In the genomic region with DNA sequence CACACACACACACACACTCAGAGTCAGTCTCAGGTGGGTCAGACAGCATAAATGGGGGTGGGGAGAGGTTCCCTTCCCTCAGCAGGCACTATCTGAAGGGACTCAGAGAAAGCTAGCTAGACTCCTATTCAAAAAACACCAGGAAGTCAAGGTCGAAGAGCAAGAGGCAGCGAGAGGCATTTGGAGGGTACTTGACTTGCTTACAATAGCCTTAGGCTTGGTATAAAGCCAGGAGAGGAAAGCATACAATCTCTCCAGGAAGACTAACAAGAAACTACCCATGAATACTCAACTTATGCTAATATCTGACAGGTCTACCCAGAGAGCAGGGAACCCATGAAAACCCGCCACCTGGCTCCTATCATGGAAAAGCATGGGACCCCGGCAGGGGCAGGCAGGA, we compare ENCODE assay signal across 16 mouse cellular contexts.
DNase-seq lines count a peak whose midpoint lies in the region; ATAC-seq and TF ChIP-seq lines count a peak whose summit lies in the region.
"Had no signal": no experiment of that assay in that cellular context is flagged by ENCODE, and none has a peak within 500 bp of the region (broad histone marks: within the 10 kb centered on the region; RNA-seq: fewer than 3 reads in every experiment).

No protein-coding gene starts in this region.

- H3K36me3 ChIP-seq in heart, embryonic 11.5 days (ENCODE audit: control insufficient read depth, insufficient read depth, low read length) = peaks cover 24% of the 10 kb centered on the region
- H3K36me3 ChIP-seq in liver, adult 2 months (ENCODE audit: control insufficient read depth, insufficient read depth, low read length) = peaks cover 30% of the 10 kb centered on the region
- H3K36me3 ChIP-seq in liver, embryonic 13.5 days = peaks cover 12% of the 10 kb centered on the region

- no peaks in the 10 kb centered on the region for H3K9me3 ChIP-seq in heart, embryonic 11.5 days (replicated peaks; ENCODE audit: control insufficient read depth, low read length)
- H3K9me3 ChIP-seq in liver, embryonic 13.5 days (replicated peaks) = no peaks in the 10 kb centered on the region
- H3K9me3 ChIP-seq: embryonic facial prominence, embryonic 13.5 days; forebrain, embryonic 15.5 days; limb, embryonic 12.5 days; midbrain, embryonic 13.5 days had no signal

- no peak for TF ChIP-seq CTCF in liver, adult 2 months (IDR thresholded peaks at IDR 0.05; ENCODE audit: low read depth, low read length)

- peak overlapping the region; percentile 88; the same call in 1 of the 2 replicates for H3K27ac ChIP-seq in heart, embryonic 11.5 days (ENCODE audit: low read depth, low read length)
- peak overlapping the region; percentile 89 for H3K27ac ChIP-seq in liver, adult 2 months (replicated peaks; ENCODE audit: insufficient read depth, low read depth, low read length)
- peak overlapping the region; percentile 90 for H3K27ac ChIP-seq in liver, embryonic 13.5 days
- H3K27ac ChIP-seq: embryonic facial prominence, embryonic 13.5 days; forebrain, embryonic 15.5 days; hindbrain, embryonic 14.5 days; limb, embryonic 12.5 days; midbrain, embryonic 13.5 days had no signal

- H3K4me2 ChIP-seq in heart, embryonic 11.5 days = peak overlapping the region; percentile 38
- peak overlapping the region; percentile 71 for H3K4me2 ChIP-seq in liver, embryonic 13.5 days
- H3K4me2 ChIP-seq: embryonic facial prominence, embryonic 13.5 days; forebrain, embryonic 15.5 days; hindbrain, embryonic 14.5 days; limb, embryonic 12.5 days; midbrain, embryonic 13.5 days had no signal

- no peak for DNase-seq in heart, adult 8-10 months (ENCODE audit: low spot score)
- peak; percentile 54 for DNase-seq in liver, adult 2 months (ENCODE audit: extremely low read depth, low read depth, low spot score)
- DNase-seq in liver = no peak
- DNase-seq in liver, embryonic 13.5 days = no peak
- peak; percentile 75 for DNase-seq in lung, postnatal 36 days
- DNase-seq in T-cell, adult 2 months (ENCODE audit: low spot score) = no peak
- no peak for DNase-seq in adrenal gland, adult 8-10 months
- DNase-seq: cerebellum, adult 9-11 months; layer of hippocampus, postnatal 36 days; right cerebral cortex, postnatal 4 days had no signal

- H3K27me3 ChIP-seq in heart, embryonic 11.5 days (ENCODE audit: control insufficient read depth, insufficient read depth, low read length) = no peaks in the 10 kb centered on the region
- H3K27me3 ChIP-seq in liver, adult 2 months (ENCODE audit: control insufficient read depth, insufficient read depth, low read length) = no peaks in the 10 kb centered on the region
- no peaks in the 10 kb centered on the region for H3K27me3 ChIP-seq in liver, embryonic 13.5 days
- H3K27me3 ChIP-seq: embryonic facial prominence, embryonic 13.5 days; forebrain, embryonic 15.5 days; limb, embryonic 12.5 days; midbrain, embryonic 13.5 days had no signal

- H3K79me2 ChIP-seq in liver, adult 2 months (ENCODE audit: control insufficient read depth, insufficient read depth, low read length) = no peaks in the 10 kb centered on the region

- H3K4me1 ChIP-seq in heart, embryonic 11.5 days (ENCODE audit: control insufficient read depth, insufficient read depth, low read length) = peaks cover 30% of the 10 kb centered on the region
- H3K4me1 ChIP-seq in liver, adult 2 months (ENCODE audit: control insufficient read depth, insufficient read depth, low read length) = peaks cover 13% of the 10 kb centered on the region
- peaks cover 67% of the 10 kb centered on the region for H3K4me1 ChIP-seq in liver, embryonic 13.5 days (replicated peaks)
- H3K4me1 ChIP-seq: embryonic facial prominence, embryonic 13.5 days; forebrain, embryonic 15.5 days; limb, embryonic 12.5 days; midbrain, embryonic 13.5 days had no signal

- peak overlapping the region; percentile 11; the same call in 1 of the 2 replicates for H3K4me3 ChIP-seq in heart, embryonic 11.5 days (ENCODE audit: low read depth, low read length)
- H3K4me3 ChIP-seq in liver, adult 2 months (ENCODE audit: insufficient read depth, low read depth, low read length) = no peak overlapping the region
- no peak overlapping the region for H3K4me3 ChIP-seq in liver, embryonic 13.5 days (replicated peaks)
- H3K4me3 ChIP-seq: embryonic facial prominence, embryonic 13.5 days; forebrain, embryonic 15.5 days; limb, embryonic 12.5 days; midbrain, embryonic 13.5 days had no signal

- no peak for ATAC-seq in heart, embryonic 11.5 days (replicated peaks; ENCODE audit: insufficient number of reproducible peaks, low FRiP score, low TSS enrichment)
- ATAC-seq in liver, embryonic 13.5 days (ENCODE audit: low read depth) = no peak
- ATAC-seq: forebrain, embryonic 15.5 days; midbrain, embryonic 13.5 days had no signal

- H3K9ac ChIP-seq in heart, embryonic 11.5 days (ENCODE audit: low read depth, low read length) = peak overlapping the region; percentile 29; the same call in 1 of the 2 replicates
- peak overlapping the region; percentile 52 for H3K9ac ChIP-seq in liver, adult 2 months (ENCODE audit: low read depth, low read length)
- H3K9ac ChIP-seq in liver, embryonic 13.5 days = peak overlapping the region; percentile 60; the same call in 1 of the 2 replicates
- H3K9ac ChIP-seq: embryonic facial prominence, embryonic 13.5 days; forebrain, embryonic 15.5 days; hindbrain, embryonic 14.5 days; limb, embryonic 12.5 days; midbrain, embryonic 13.5 days had no signal

- TF ChIP-seq POLR2A in liver, adult 2 months (IDR thresholded peaks at IDR 0.05; ENCODE audit: extremely low read depth, insufficient read depth, low read length) = no peak

- WGBS in heart, embryonic 11.5 days (ENCODE audit: insufficient replicate concordance) = 51% methylated on average over 4 of the region's 4 CpGs
- WGBS in liver, adult 2 months = 44% methylated on average over 4 of the region's 4 CpGs
- WGBS in liver, embryonic 13.5 days (ENCODE audit: insufficient replicate concordance) = 66% methylated on average over 4 of the region's 4 CpGs

Comparison
In these comparisons a context has a peak if more than half of its experiments do, and no peak if none do; other contexts are left out.
1. DNase-seq: peak in liver, adult 2 months (single experiment) and lung, postnatal 36 days (single experiment); none in heart, adult 8-10 months (single experiment), liver (single experiment), liver, embryonic 13.5 days (single experiment), T-cell, adult 2 months (single experiment) and adrenal gland, adult 8-10 months (single experiment).
2. Peak in every context shown above with its lines, with median percentiles within 50 percentile points of each other: H3K27ac ChIP-seq and H3K9ac ChIP-seq.